Mouse (Mus musculus) adrenal gland, adult 2 months (tissue): ENCODE results near the gene Drd5. TPM values are rescaled to one million over a fixed set of nuclear protein-coding genes. Genes with fewer than 3 reads are reported as not detected.

ENCODE experiments used
- DNase-seq: peaks from one replicate; pipeline ENCODE4 v3.0.0; 2021
- long read RNA-seq: library from polyadenylated mRNA; stranded (forward); transcript quantifications from one replicate; pipeline ENCODE4 v2.0.0, GENCODE M21; 2021
- polyA plus RNA-seq: library from polyadenylated mRNA; depleted of rRNA; stranded (reverse); fragments of >200 nt; gene quantifications from 2 replicates; pipeline ENCODE4 v1.2.3, GENCODE M21; 2012; rRNA removed
- total RNA-seq, 2 experiments: library from RNA; stranded (reverse); gene quantifications; 2 replicates each; pipeline ENCODE4 v1.2.3; 2021

Drd5 gene
- total RNA-seq = not detected
- polyA plus RNA-seq = not detected in 2 replicates
- long read RNA-seq = 0 reads

GRCm38 (mm10) chr5:38318966-38319786 is at the start of gene Drd5:
Gene Drd5, plus strand, starts transcription at chr5:38319367.
- no peak for DNase-seq

GRCm38 (mm10) chr5:38270942-38271341 is 48.2 kb upstream of the Drd5 start:
- no peak for DNase-seq

- no peak for DNase-seq
These were observed 45.3 kb upstream of the Drd5 start for GRCm38 (mm10) chr5:38273831-38274230.

GRCm38 (mm10) chr5:38275771-38276170 is 43.4 kb upstream of the Drd5 start, which contains the start of gene Otop1:
Gene Otop1, plus strand, starts transcription at chr5:38275972.
- DNase-seq = no peak

- no peak for DNase-seq
These were observed 42.7 kb upstream of the Drd5 start for GRCm38 (mm10) chr5:38276451-38276850.

- DNase-seq = peak; percentile 20
These were observed 41.9 kb upstream of the Drd5 start for GRCm38 (mm10) chr5:38277098-38277866.

- peak; percentile 39 for DNase-seq
These were observed 41.1 kb upstream of the Drd5 start for GRCm38 (mm10) chr5:38277936-38278600.

- DNase-seq = no peak
These were observed 39.1 kb upstream of the Drd5 start for GRCm38 (mm10) chr5:38280075-38280474.

- DNase-seq = no peak
These were observed 33.4 kb upstream of the Drd5 start for GRCm38 (mm10) chr5:38285724-38286123.

GRCm38 (mm10) chr5:38288476-38288875 is 30.7 kb upstream of the Drd5 start:
- no peak for DNase-seq

GRCm38 (mm10) chr5:38301761-38302411 is 17.3 kb upstream of the Drd5 start:
- no peak for DNase-seq

GRCm38 (mm10) chr5:38302651-38303050 is 16.5 kb upstream of the Drd5 start:
- DNase-seq = no peak

GRCm38 (mm10) chr5:38305241-38305640 is 13.9 kb upstream of the Drd5 start:
- DNase-seq = peak; percentile 42

GRCm38 (mm10) chr5:38307255-38308101 is 11.7 kb upstream of the Drd5 start:
- DNase-seq = peak; percentile 89

GRCm38 (mm10) chr5:38308873-38309272 is 10.3 kb upstream of the Drd5 start:
- DNase-seq = peak; percentile 69

- no peak for DNase-seq
These were observed 9.4 kb upstream of the Drd5 start for GRCm38 (mm10) chr5:38309795-38310194.

- DNase-seq = no peak
These were observed 14.2 kb downstream of the Drd5 start for GRCm38 (mm10) chr5:38333381-38333780.

GRCm38 (mm10) chr5:38334582-38334981 is 15.4 kb downstream of the Drd5 start:
- no peak for DNase-seq

GRCm38 (mm10) chr5:38343101-38343500 is 23.9 kb downstream of the Drd5 start:
- no peak for DNase-seq

- peak; percentile 11 for DNase-seq
These were observed 27.7 kb downstream of the Drd5 start for GRCm38 (mm10) chr5:38346646-38347432.
